Mouse (Mus musculus) lung, embryonic 15.5 days (tissue): ENCODE data around the gene Notch2. TPM values are rescaled to one million over a fixed set of nuclear protein-coding genes. Genes with fewer than 3 reads are reported as not detected.
A peak's percentile ranks its signal among the peaks of the same experiment; 100 is the strongest.

Source experiments
- ATAC-seq: fragments of 200-750 bp; cut with Nextera tagmentation; 2 replicates; pipeline ENCODE4 v1.8.0; 2017; ENCODE audit warnings: moderate number of reproducible peaks, borderline replicate concordance; ENCODE audit not compliant: low FRiP score, low TSS enrichment; ENCODE audit errors: extremely low read depth
- H3K27ac ChIP-seq: fragments of 300-500 bp; sonication (generic); 2 replicates; pipeline ENCODE4 v1.5.1; 2015; ENCODE audit warnings: moderate library complexity, mild to moderate bottlenecking, inconsistent platforms
- H3K27me3 ChIP-seq: fragments of 300-500 bp; sonication (generic); 2 replicates; pipeline ENCODE4 v1.6.1; 2015; ENCODE audit warnings: inconsistent platforms
- H3K36me3 ChIP-seq: fragments of 300-500 bp; sonication (generic); 2 replicates; pipeline ENCODE4 v1.6.1; 2015; ENCODE audit warnings: inconsistent platforms
- H3K4me1 ChIP-seq: fragments of 300-500 bp; sonication (generic); 2 replicates; pipeline ENCODE4 v1.6.1; 2015; ENCODE audit warnings: inconsistent platforms
- H3K4me2 ChIP-seq: fragments of 300-500 bp; sonication (generic); 2 replicates; pipeline ENCODE4 v1.6.1; 2015; ENCODE audit warnings: inconsistent platforms, mild to moderate bottlenecking, moderate library complexity
- H3K4me3 ChIP-seq: fragments of 300-500 bp; sonication (generic); 2 replicates; pipeline ENCODE4 v1.5.1; 2015; ENCODE audit warnings: mild to moderate bottlenecking, inconsistent platforms
- H3K9ac ChIP-seq: fragments of 300-500 bp; sonication (generic); 2 replicates; pipeline ENCODE4 v1.6.1; 2015; ENCODE audit warnings: inconsistent platforms
- H3K9me3 ChIP-seq: fragments of 300-500 bp; sonication (generic); 2 replicates; pipeline ENCODE4 v1.6.1; 2016; ENCODE audit warnings: inconsistent platforms
- WGBS: fragments of 180-500 bp; shearing (Covaris S2); methylation state at CpG from one replicate; pipeline ENCODE4 v1.1.7; 2015; 5-methylcytosine and 5-hydroxymethylcytosine counted together
- polyA plus RNA-seq: library from polyadenylated mRNA; unstranded; fragments of >200 nt; fragmentation: Nextera tagmentation; extraction: Ambion mirVana; gene quantifications from 2 replicates; pipeline ENCODE4 v1.2.1, GENCODE M21; 2015

Gene Notch2
- polyA plus RNA-seq, 1 experiment from 2014 or later: 35.1 TPM

GRCm38 (mm10) chr3:98098676-98099075 lies 85.3 kb downstream of the Notch2 start:
- H3K27ac ChIP-seq: peak overlapping the region; percentile 82
- H3K9ac ChIP-seq: no peak overlapping the region
- no peaks in the 10 kb centered on the region for H3K9me3 ChIP-seq
- H3K27me3 ChIP-seq: no peaks in the 10 kb centered on the region
- peak; percentile 81 for ATAC-seq
- 58% methylated on average over 5 of the region's 5 CpGs for WGBS
- no peak overlapping the region for H3K4me3 ChIP-seq
- peaks cover 66% of the 10 kb centered on the region for H3K36me3 ChIP-seq
- no peak overlapping the region for H3K4me2 ChIP-seq
- H3K4me1 ChIP-seq: peaks cover 35% of the 10 kb centered on the region

- Histone ChIP-seq H3K9ac (no peak overlapping the region), H3K9me3 (no peaks in the 10 kb centered on the region), H3K27me3 (no peaks in the 10 kb centered on the region), H3K4me1 (peaks cover 32% of the 10 kb centered on the region), H3K4me2 (no peak overlapping the region), H3K36me3 (peaks cover 72% of the 10 kb centered on the region), H3K4me3 (no peak overlapping the region), H3K27ac (peak overlapping the region; percentile 82)
- WGBS: 79% methylated on average over 10 of the region's 10 CpGs
- no peak for ATAC-seq
Observed at GRCm38 (mm10) chr3:98099287-98099686, 86.0 kb downstream of the Notch2 start.

GRCm38 (mm10) chr3:98101541-98101940 lies 88.2 kb downstream of the Notch2 start:
- ATAC-seq: no peak
- H3K27me3 ChIP-seq: no peaks in the 10 kb centered on the region
- 0 out of 2 replicates have a peak overlapping the region, but pooled peaks have one; percentile 9 for H3K27ac ChIP-seq
- peaks cover 17% of the 10 kb centered on the region for H3K4me1 ChIP-seq
- no peak overlapping the region for H3K9ac ChIP-seq
- H3K36me3 ChIP-seq: peaks cover 93% of the 10 kb centered on the region
- WGBS: 58% methylated on average over 10 of the region's 10 CpGs
- no peak overlapping the region for H3K4me3 ChIP-seq
- H3K9me3 ChIP-seq: no peaks in the 10 kb centered on the region
- no peak overlapping the region for H3K4me2 ChIP-seq

GRCm38 (mm10) chr3:98104851-98105471 lies 91.6 kb downstream of the Notch2 start:
- Histone ChIP-seq H3K4me1 (peaks cover 7% of the 10 kb centered on the region; the same call in 1 of the 2 replicates), H3K27ac (no peak overlapping the region), H3K4me2 (no peak overlapping the region), H3K9me3 (no peaks in the 10 kb centered on the region), H3K9ac (no peak overlapping the region), H3K4me3 (no peak overlapping the region), H3K27me3 (no peaks in the 10 kb centered on the region), H3K36me3 (peaks cover 95% of the 10 kb centered on the region)
- WGBS: 66% methylated on average over 9 of the region's 9 CpGs
- ATAC-seq: no peak

GRCm38 (mm10) chr3:98105496-98105895 lies 92.2 kb downstream of the Notch2 start:
- H3K36me3 ChIP-seq: peaks cover 92% of the 10 kb centered on the region
- H3K4me1 ChIP-seq: peaks cover 7% of the 10 kb centered on the region; the same call in 1 of the 2 replicates
- H3K27ac ChIP-seq: no peak overlapping the region
- no peak overlapping the region for H3K4me3 ChIP-seq
- no peak for ATAC-seq
- H3K9me3 ChIP-seq: no peaks in the 10 kb centered on the region
- no peak overlapping the region for H3K4me2 ChIP-seq
- no peaks in the 10 kb centered on the region for H3K27me3 ChIP-seq
- 94% methylated on average over 6 of the region's 6 CpGs for WGBS
- no peak overlapping the region for H3K9ac ChIP-seq

GRCm38 (mm10) chr3:98106115-98106514 lies 92.8 kb downstream of the Notch2 start:
- WGBS: 64% methylated on average over 4 of the region's 4 CpGs
- Histone ChIP-seq H3K27ac (no peak overlapping the region), H3K27me3 (no peaks in the 10 kb centered on the region), H3K4me2 (no peak overlapping the region), H3K36me3 (peaks cover 89% of the 10 kb centered on the region), H3K4me1 (peaks cover 7% of the 10 kb centered on the region; the same call in 1 of the 2 replicates), H3K4me3 (no peak overlapping the region), H3K9ac (no peak overlapping the region), H3K9me3 (no peaks in the 10 kb centered on the region)
- ATAC-seq: no peak

- Histone ChIP-seq H3K4me3 (no peak overlapping the region), H3K27ac (no peak overlapping the region)
Observed at GRCm38 (mm10) chr3:98106590-98107313, 93.4 kb downstream of the Notch2 start.

GRCm38 (mm10) chr3:98108416-98108815 lies 95.1 kb downstream of the Notch2 start:
- Histone ChIP-seq H3K9ac (no peak overlapping the region), H3K27me3 (no peaks in the 10 kb centered on the region), H3K4me1 (0 out of 2 replicates have a peak, but pooled peaks cover 3% of the 10 kb centered on the region), H3K4me2 (no peak overlapping the region), H3K27ac (0 out of 2 replicates have a peak overlapping the region, but pooled peaks have one; percentile 50), H3K36me3 (peaks cover 89% of the 10 kb centered on the region), H3K4me3 (no peak overlapping the region), H3K9me3 (no peaks in the 10 kb centered on the region)
- no peak for ATAC-seq
- WGBS: 47% methylated on average over 4 of the region's 4 CpGs

More at GRCm38 (mm10) chr3:98106590-98107313, 93.4 kb downstream of the Notch2 start:
- Histone ChIP-seq H3K9ac (no peak overlapping the region), H3K27me3 (no peaks in the 10 kb centered on the region), H3K4me1 (peaks cover 3% of the 10 kb centered on the region; the same call in 1 of the 2 replicates), H3K4me2 (no peak overlapping the region), H3K36me3 (peaks cover 89% of the 10 kb centered on the region), H3K9me3 (no peaks in the 10 kb centered on the region)
- no peak for ATAC-seq
- 88% methylated on average over 12 of the region's 12 CpGs for WGBS

- ATAC-seq: no peak
- no peaks in the 10 kb centered on the region for H3K9me3 ChIP-seq
- no peak overlapping the region for H3K4me2 ChIP-seq
- 56% methylated on average over 3 of the region's 3 CpGs for WGBS
- peaks cover 89% of the 10 kb centered on the region for H3K36me3 ChIP-seq
- H3K27ac ChIP-seq: peak overlapping the region; percentile 50; the same call in 1 of the 2 replicates
- 0 out of 2 replicates have a peak, but pooled peaks cover 3% of the 10 kb centered on the region for H3K4me1 ChIP-seq
- no peak overlapping the region for H3K9ac ChIP-seq
- H3K4me3 ChIP-seq: no peak overlapping the region
- no peaks in the 10 kb centered on the region for H3K27me3 ChIP-seq
Observed at GRCm38 (mm10) chr3:98108866-98109265, 95.5 kb downstream of the Notch2 start.

GRCm38 (mm10) chr3:98110610-98111009 lies 97.3 kb downstream of the Notch2 start:
- Histone ChIP-seq H3K36me3 (peaks cover 85% of the 10 kb centered on the region), H3K9ac (no peak overlapping the region), H3K9me3 (no peaks in the 10 kb centered on the region), H3K27me3 (no peaks in the 10 kb centered on the region), H3K4me3 (no peak overlapping the region), H3K27ac (no peak overlapping the region), H3K4me2 (no peak overlapping the region), H3K4me1 (0 out of 2 replicates have a peak, but pooled peaks cover 3% of the 10 kb centered on the region)
- WGBS: 91% methylated on average over 4 of the region's 4 CpGs
- ATAC-seq: no peak

- 81% methylated on average over 3 of the region's 3 CpGs for WGBS
- ATAC-seq: no peak
- Histone ChIP-seq H3K36me3 (peaks cover 77% of the 10 kb centered on the region), H3K9me3 (no peaks in the 10 kb centered on the region), H3K4me3 (no peak overlapping the region), H3K27ac (no peak overlapping the region), H3K27me3 (no peaks in the 10 kb centered on the region), H3K4me1 (no peaks in the 10 kb centered on the region), H3K4me2 (no peak overlapping the region), H3K9ac (no peak overlapping the region)
Observed at GRCm38 (mm10) chr3:98118252-98118651, 104.9 kb downstream of the Notch2 start.

- no peak overlapping the region for H3K9ac ChIP-seq
- peaks cover 79% of the 10 kb centered on the region for H3K36me3 ChIP-seq
- H3K9me3 ChIP-seq: no peaks in the 10 kb centered on the region
- H3K4me1 ChIP-seq: no peaks in the 10 kb centered on the region
- no peak overlapping the region for H3K4me2 ChIP-seq
- H3K4me3 ChIP-seq: no peak overlapping the region
- H3K27me3 ChIP-seq: no peaks in the 10 kb centered on the region
- ATAC-seq: no peak
- no peak overlapping the region for H3K27ac ChIP-seq
- whole genome bisulfite sequencing: 72% methylated on average over 6 of the region's 6 CpGs
Observed at GRCm38 (mm10) chr3:98119338-98119737, 106.0 kb downstream of the Notch2 start.
